Mouse (Mus musculus): Measurements from ENCODE around the gene Glrb.

The Glrb gene

GRCm38 (mm10) chr3:80913111-80913778 is at the start of gene Glrb:
Glrb (minus strand) TSS chr3:80913660.
- DNase-seq = no peak

GRCm38 (mm10) chr3:80959965-80960364 is 46.5 kb upstream of the Glrb start:
- no peak for DNase-seq

GRCm38 (mm10) chr3:80958591-80958990 is 45.1 kb upstream of the Glrb start:
- no peak for DNase-seq

GRCm38 (mm10) chr3:80913779-80914284 is 372 bp upstream of the Glrb start:
- DNase-seq = no peak

GRCm38 (mm10) chr3:80894745-80895480 is 18.5 kb downstream of the Glrb start:
- DNase-seq = no peak

- DNase-seq = no peak
Observed at GRCm38 (mm10) chr3:80894328-80894727, 19.1 kb downstream of the Glrb start.

GRCm38 (mm10) chr3:80893055-80893690 is 20.3 kb downstream of the Glrb start:
- no peak for DNase-seq

- DNase-seq = no peak
Observed at GRCm38 (mm10) chr3:80891087-80891486, 22.4 kb downstream of the Glrb start.

GRCm38 (mm10) chr3:80885174-80885573 is 28.3 kb downstream of the Glrb start:
- DNase-seq = no peak

GRCm38 (mm10) chr3:80883601-80884000 is 29.9 kb downstream of the Glrb start:
- DNase-seq = no peak

- no peak for DNase-seq
Observed at GRCm38 (mm10) chr3:80880660-80881293, 32.7 kb downstream of the Glrb start.

- no peak for DNase-seq
Observed at GRCm38 (mm10) chr3:80878571-80878970, 34.9 kb downstream of the Glrb start.

GRCm38 (mm10) chr3:80874690-80875353 is 38.6 kb downstream of the Glrb start:
- DNase-seq = no peak

- no peak for DNase-seq
Observed at GRCm38 (mm10) chr3:80874081-80874480, 39.4 kb downstream of the Glrb start.

GRCm38 (mm10) chr3:80871472-80872171 is 41.8 kb downstream of the Glrb start:
- no peak for DNase-seq

GRCm38 (mm10) chr3:80867328-80867727 is 46.1 kb downstream of the Glrb start:
- no peak for DNase-seq

GRCm38 (mm10) chr3:80852912-80853507 is 60.5 kb downstream of the Glrb start:
- DNase-seq = no peak

- DNase-seq = no peak
Observed at GRCm38 (mm10) chr3:80850947-80851346, 62.5 kb downstream of the Glrb start.

GRCm38 (mm10) chr3:80845634-80846033 is 67.8 kb downstream of the Glrb start:
- no peak for DNase-seq

- DNase-seq = no peak
Observed at GRCm38 (mm10) chr3:80839845-80840244, 73.6 kb downstream of the Glrb start.

GRCm38 (mm10) chr3:80837583-80837982 is 75.9 kb downstream of the Glrb start:
- DNase-seq = no peak

- no peak for DNase-seq
Observed at GRCm38 (mm10) chr3:80823975-80824374, 89.5 kb downstream of the Glrb start.

Measured in thymus, adult 18-20 months (tissue).